Mouse (Mus musculus) heart, adult 2 months (tissue): ENCODE results near the gene Mgat4c.

Experiments
- CTCF ChIP-seq: fragments of 200-600 bp; IDR thresholded peaks from 2 replicates; pipeline ENCODE4 v1.8.1; 2022; ENCODE audit warnings: antibody characterized with exemption, mild to moderate bottlenecking, moderate library complexity
- EP300 ChIP-seq: fragments of 200-500 bp; IDR thresholded peaks from 2 replicates; pipeline ENCODE4 v1.6.1; 2011; ENCODE audit warnings: low read depth, low read length, control low read depth; ENCODE audit not compliant: insufficient read depth

GRCm38 (mm10) chr10:102377377-102377776 lies 696.1 kb downstream of the Mgat4c start:
- no peak for TF ChIP-seq CTCF
- TF ChIP-seq EP300 = no peak
